7 mouse cellular contexts compared by ENCODE assay signal in the genomic region with DNA sequence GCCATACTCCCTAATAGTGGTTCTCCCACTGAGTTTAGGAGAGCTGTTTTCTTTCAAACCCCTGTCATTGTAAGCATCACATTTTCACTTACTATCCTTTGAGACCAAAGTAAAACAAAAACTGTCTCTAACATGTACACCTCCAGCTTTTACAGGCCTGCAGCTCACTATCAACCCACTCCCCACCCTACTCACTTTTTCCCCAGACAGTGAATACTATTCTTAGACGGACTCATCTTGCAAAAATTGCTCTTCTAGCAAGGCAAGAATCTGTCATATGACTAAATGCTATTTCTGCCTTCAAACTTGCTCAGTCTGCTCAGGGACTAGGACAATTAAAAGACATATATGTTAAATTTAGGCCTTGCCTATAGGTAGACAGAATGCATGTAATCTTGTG.
"Had no signal": no experiment of that assay in that cellular context is flagged by ENCODE, and none has a peak within 500 bp of the region (broad histone marks: within the 10 kb centered on the region; RNA-seq: fewer than 3 reads in every experiment).

No protein-coding gene starts in this region.

- DNase-seq: kidney, adult 8-10 months; liver; liver, embryonic 13.5 days; liver, postnatal 0 days; lung, postnatal 14 days; thymus, adult 18-20 months; thymus, postnatal 14 days had no signal
